Mouse (Mus musculus) lung, postnatal 0 days (tissue): Measurements from ENCODE around the gene Cab39l.

ENCODE experiments used
- CTCF ChIP-seq: IDR thresholded peaks from 2 replicates; pipeline ENCODE4 v1.5.1; 2016; ENCODE audit warnings: antibody characterized with exemption, mild to moderate bottlenecking
- EP300 ChIP-seq: IDR thresholded peaks from 2 replicates; pipeline ENCODE4 v1.6.1; 2016; ENCODE audit warnings: antibody characterized with exemption, mild to moderate bottlenecking, control low read depth

DNA sequence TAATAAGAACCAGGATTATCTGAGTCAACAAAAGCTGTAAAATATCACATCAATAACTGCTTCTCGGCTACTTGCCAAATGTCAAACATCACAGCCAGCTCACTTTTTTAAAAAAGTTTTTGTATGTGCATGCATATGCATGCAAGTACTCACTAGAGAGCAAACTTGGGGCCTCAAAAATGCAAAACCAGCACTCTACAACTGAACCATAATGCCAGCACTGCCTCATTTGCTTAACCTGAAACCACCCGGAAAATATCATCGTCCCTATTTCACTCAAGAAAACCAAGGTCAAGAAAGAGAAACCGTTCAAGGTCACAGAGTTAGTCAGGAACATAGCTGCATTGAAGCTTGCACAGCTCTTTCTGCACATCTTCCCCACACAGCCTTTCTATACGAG is 135.6 kb downstream of the Cab39l start:
- TF ChIP-seq CTCF (no peak), EP300 (no peak)
